Mouse (Mus musculus) heart, adult 2 months (tissue): Measurements from ENCODE around the gene Col8a2. TPM values are rescaled to one million over a fixed set of nuclear protein-coding genes. Genes with fewer than 3 reads are reported as not detected.

Experiments
- DNase-seq, 2 experiments: peaks; one replicate each; pipeline ENCODE4 v3.0.0; 2021
- H3K27ac ChIP-seq: fragments of 200-600 bp; 2 replicates; pipeline ENCODE4 v1.8.1; 2022
- H3K27me3 ChIP-seq: fragments of 200-500 bp; 2 replicates; pipeline ENCODE4 v1.6.1; 2012; ENCODE audit warnings: mild to moderate bottlenecking, low read length, inconsistent platforms, mixed read lengths; ENCODE audit not compliant: control insufficient read depth, insufficient read depth
- H3K36me3 ChIP-seq: fragments of 200-500 bp; 2 replicates; pipeline ENCODE4 v1.6.1; 2012; ENCODE audit warnings: low read length, inconsistent platforms; ENCODE audit not compliant: control insufficient read depth, insufficient read depth
- H3K4me1 ChIP-seq: fragments of 200-500 bp; 2 replicates; pipeline ENCODE4 v1.6.1; 2011; ENCODE audit warnings: low read length; ENCODE audit not compliant: control insufficient read depth, insufficient read depth
- H3K4me3 ChIP-seq: fragments of 200-600 bp; 2 replicates; pipeline ENCODE4 v1.8.1; 2022
- H3K79me2 ChIP-seq: fragments of 200-500 bp; replicated peaks from 2 replicates; pipeline ENCODE4 v1.6.1; 2012; ENCODE audit warnings: mild to moderate bottlenecking, inconsistent platforms, low read length, moderate library complexity, mixed read lengths; ENCODE audit not compliant: control insufficient read depth, insufficient read depth
- H3K9ac ChIP-seq: fragments of 200-500 bp; 2 replicates; pipeline ENCODE4 v1.6.1; 2012; ENCODE audit warnings: low read depth, mild to moderate bottlenecking, control low read depth, inconsistent platforms, low read length, mixed read lengths
- CTCF ChIP-seq: fragments of 200-600 bp; IDR thresholded peaks from 2 replicates; pipeline ENCODE4 v1.8.1; 2022; ENCODE audit warnings: antibody characterized with exemption, mild to moderate bottlenecking, moderate library complexity
- EP300 ChIP-seq: fragments of 200-500 bp; IDR thresholded peaks from 2 replicates; pipeline ENCODE4 v1.6.1; 2011; ENCODE audit warnings: low read depth, low read length, control low read depth; ENCODE audit not compliant: insufficient read depth
- POLR2A ChIP-seq: fragments of 200-500 bp; IDR thresholded peaks from 2 replicates; pipeline ENCODE4 v1.6.1; 2011; ENCODE audit warnings: mild to moderate bottlenecking, low read depth, low read length, control low read depth; ENCODE audit not compliant: insufficient read depth
- WGBS: fragments of 180-500 bp; shearing (Covaris S2); methylation state at CpG from one replicate; pipeline ENCODE4 v1.1.7; 2018; 5-methylcytosine and 5-hydroxymethylcytosine counted together
- intact Hi-C: fragments of 180-260 bp; cut with DNase I; formaldehyde crosslinking; loops from one replicate; pipeline ENCODE4 v1.15.1; 2025
- polyA plus RNA-seq: library from polyadenylated mRNA; depleted of rRNA; stranded (reverse); fragments of >200 nt; gene quantifications from 2 replicates; pipeline ENCODE4 v1.2.3, GENCODE M21; 2012
- total RNA-seq, 2 experiments: library from RNA; stranded (reverse); gene quantifications; 2 replicates each; pipeline ENCODE4 v1.2.3; 2021

The Col8a2 gene
- total and polyA plus RNA-seq, 3 experiments: 0.45 to 0.66 (median 0.57) TPM

DNA sequence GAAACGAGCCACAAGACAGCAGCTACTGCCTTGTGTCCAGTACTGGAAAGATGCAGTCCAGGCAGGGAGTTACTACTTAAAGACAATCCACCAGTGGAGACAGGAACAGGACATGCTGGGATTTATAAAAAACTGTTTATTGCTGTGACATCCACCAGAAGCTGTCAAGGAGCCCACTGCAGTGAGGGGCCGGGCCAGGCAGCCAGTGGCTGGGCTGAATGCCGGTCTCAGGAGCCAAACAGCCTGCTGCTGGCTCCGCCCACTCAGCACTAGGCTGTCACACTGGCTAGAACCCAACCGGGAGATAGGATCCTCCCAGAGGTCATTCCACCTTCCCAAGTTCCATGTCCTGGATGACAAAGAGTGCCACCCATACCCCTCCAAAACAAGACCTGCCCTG is 29.3 kb downstream of the Col8a2 start:
- H3K4me1 ChIP-seq: no peaks in the 10 kb centered on the region
- H3K27ac ChIP-seq: peak overlapping the region; percentile 20; the same call in 1 of the 2 replicates
- H3K4me3 ChIP-seq: no peak overlapping the region
- H3K79me2 ChIP-seq: no peaks in the 10 kb centered on the region; the same call in 1 of the 2 replicates
- H3K36me3 ChIP-seq: no peaks in the 10 kb centered on the region
- DNase-seq: peak in 1 of 2 experiments; percentile 48
- WGBS: 25% methylated on average over 5 of the region's 5 CpGs
- TF ChIP-seq EP300 (no peak), CTCF (no peak), POLR2A (no peak)
- no peak overlapping the region for H3K9ac ChIP-seq
- intact Hi-C loops: no loop called here
- no peaks in the 10 kb centered on the region for H3K27me3 ChIP-seq

DNA sequence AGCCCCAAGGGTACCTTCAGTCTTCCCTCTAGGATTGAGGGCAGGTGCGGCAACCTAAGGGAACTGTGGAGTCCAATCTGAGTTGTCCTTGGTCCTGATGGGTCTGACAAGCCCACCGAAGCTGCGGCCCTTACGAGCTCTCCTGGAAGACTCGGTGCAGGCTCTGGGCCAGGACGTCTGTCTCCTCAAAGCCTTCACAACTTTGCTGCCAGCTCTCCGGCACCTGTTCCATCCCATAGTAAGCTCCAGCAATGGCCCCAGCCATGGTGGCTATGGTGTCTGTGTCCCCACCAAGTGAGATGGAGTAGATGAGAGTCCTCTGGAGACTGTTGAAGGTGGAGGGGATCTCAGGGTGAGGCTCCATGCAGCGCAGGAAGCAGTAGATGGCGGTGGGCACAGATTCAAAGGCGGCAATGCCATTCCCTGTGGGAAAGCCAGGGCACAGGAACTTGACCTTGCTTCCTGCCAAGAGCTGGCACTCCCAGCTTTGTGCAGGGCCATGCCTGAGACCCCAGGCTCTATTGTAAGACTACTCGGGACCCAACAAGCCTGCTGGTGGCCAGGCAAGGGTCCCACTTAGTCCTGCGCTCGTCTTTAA is 29.9 kb downstream of the Col8a2 start:
- WGBS: 88% methylated on average over 13 of the region's 13 CpGs
- TF ChIP-seq CTCF: no peak
- no peak for TF ChIP-seq EP300
- TF ChIP-seq POLR2A: no peak
- Histone ChIP-seq H3K27me3 (no peaks in the 10 kb centered on the region), H3K4me1 (no peaks in the 10 kb centered on the region), H3K36me3 (no peaks in the 10 kb centered on the region), H3K27ac (peak overlapping the region; percentile 20; the same call in 1 of the 2 replicates), H3K9ac (no peak overlapping the region), H3K79me2 (no peaks in the 10 kb centered on the region; the same call in 1 of the 2 replicates), H3K4me3 (no peak overlapping the region)
- no peak for DNase-seq
- intact Hi-C loops: no loop called here

DNA sequence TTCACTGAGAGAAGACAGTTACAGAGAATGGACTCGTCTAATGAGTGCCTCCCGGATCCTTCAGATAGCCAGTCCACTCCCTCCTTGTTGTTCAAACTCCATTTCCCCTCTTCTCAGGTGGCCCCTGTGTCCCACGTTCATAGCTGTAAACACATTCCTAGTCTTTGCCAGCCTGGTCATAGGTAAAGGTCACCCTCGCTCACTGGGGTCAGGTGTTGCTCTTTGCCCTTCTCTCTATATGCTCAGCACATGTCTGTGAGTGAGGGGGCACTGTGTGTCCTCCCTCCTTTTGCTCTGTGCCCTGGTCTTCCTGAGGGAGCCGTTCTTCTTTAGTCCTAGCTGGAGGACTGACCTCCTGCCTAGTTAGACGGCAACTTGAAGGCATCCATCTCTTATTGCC is 33.2 kb downstream of the Col8a2 start:
- 83% methylated on average over 6 of the region's 6 CpGs for WGBS
- Histone ChIP-seq H3K27me3 (no peaks in the 10 kb centered on the region), H3K4me3 (no peak overlapping the region), H3K27ac (no peak overlapping the region), H3K9ac (no peak overlapping the region), H3K36me3 (no peaks in the 10 kb centered on the region), H3K4me1 (no peaks in the 10 kb centered on the region), H3K79me2 (no peaks in the 10 kb centered on the region; the same call in 1 of the 2 replicates)
- DNase-seq: no peak
- TF ChIP-seq EP300 (no peak), POLR2A (no peak)
- intact Hi-C loops: loop anchor here (5.0 kb wide), 1 partner anchor 107 kb away; the partner anchor contains the start of gene Ago3

DNA sequence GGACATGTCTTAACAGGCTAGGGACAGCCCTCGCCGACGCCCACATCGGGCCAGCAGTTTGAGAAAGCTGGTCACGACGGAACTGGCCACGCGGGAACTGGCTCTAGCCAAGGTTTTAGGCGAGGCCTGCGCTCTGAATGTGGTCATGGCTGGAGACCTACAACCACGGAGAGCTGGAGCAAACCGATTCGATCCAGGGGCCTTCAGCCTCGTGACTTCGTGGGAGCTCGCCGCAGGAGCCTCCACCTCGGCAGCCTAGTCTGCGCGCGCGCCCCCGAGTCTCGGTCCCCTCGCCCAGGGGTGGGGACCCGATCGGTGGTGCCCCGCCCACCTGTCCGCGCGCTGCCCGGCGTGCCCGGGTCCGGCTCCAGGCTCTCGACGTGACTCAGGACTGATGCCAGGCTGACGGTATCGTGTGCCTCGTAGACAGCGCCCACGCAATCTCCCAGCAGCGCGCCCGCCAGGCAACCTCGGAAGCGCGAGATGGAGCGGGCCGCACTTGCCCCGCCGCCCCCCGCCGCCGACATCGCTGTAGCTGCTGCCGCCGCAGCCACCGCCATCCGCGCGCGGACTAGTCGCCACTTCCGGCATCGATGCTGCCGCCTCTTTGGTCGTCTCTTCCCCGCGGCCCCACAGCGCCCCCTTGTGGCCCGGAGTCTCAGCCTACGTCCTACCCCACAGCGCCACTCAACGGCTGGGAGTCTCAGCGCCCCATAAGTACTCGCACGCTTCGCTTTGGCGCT is 34.7 kb downstream of the Col8a2 start, which contains the start of gene Adprhl2:
Adprhl2 (minus strand) TSS at position 593 of the 743 bp plus-strand sequence.
- intact Hi-C loops: loop anchor here (5.0 kb wide), 1 partner anchor 106 kb away; the partner anchor contains the start of gene Ago3
- peak within 1 kb of the TSS; percentile 81 for H3K27ac ChIP-seq
- no peaks in the 10 kb centered on the region; the same call in 1 of the 2 replicates for H3K79me2 ChIP-seq
- H3K9ac ChIP-seq: peak within 1 kb of the TSS; percentile 83
- DNase-seq: peak; percentile 96 to 99
- H3K27me3 ChIP-seq: no peaks in the 10 kb centered on the region
- TF ChIP-seq CTCF (peak; percentile 100; the same call in 1 of the 2 replicates), POLR2A (peak; percentile 71), EP300 (peak; percentile 93)
- under 1% methylated on average over 80 of the region's 80 CpGs for WGBS
- peak within 1 kb of the TSS; percentile 91 for H3K4me3 ChIP-seq
- H3K4me1 ChIP-seq: no peaks in the 10 kb centered on the region
- no peaks in the 10 kb centered on the region for H3K36me3 ChIP-seq

DNA sequence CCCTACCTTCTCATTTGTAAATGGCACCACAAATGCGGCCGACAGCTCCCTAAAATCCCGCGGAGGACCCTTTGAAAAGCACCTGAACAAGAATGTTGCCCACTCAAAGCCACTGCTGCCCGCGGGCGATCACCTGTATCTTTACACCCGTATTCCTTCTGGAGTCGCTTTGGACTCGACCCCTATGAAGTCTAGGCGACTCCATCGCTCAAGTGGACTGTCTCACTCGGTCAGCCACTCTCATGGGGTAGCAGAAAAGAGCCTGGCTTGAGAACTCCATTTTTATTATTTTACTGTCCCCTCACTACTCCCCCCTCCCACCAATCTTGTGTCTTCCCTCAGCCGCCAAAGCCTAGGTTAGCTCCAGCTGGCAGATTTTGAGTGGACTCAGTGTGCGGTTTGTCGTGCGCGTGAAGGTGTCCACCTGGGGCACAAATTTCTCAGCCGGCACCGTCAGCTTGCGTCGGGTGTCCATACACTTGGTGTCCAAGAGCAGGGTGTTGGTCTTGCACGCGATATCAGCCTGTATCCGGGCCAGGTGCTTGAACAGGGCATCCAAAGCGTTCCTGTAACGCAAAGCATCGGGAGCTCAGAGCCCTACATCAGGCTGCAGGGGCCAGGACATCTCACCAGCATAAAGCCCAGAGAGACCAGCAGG is 35.4 kb downstream of the Col8a2 start:
- H3K79me2 ChIP-seq: no peaks in the 10 kb centered on the region; the same call in 1 of the 2 replicates
- H3K9ac ChIP-seq: 0 out of 2 replicates have a peak overlapping the region, but pooled peaks have one; percentile 45
- H3K36me3 ChIP-seq: no peaks in the 10 kb centered on the region
- intact Hi-C loops: loop anchor here (5.0 kb wide), 1 partner anchor 105 kb away; the partner anchor contains the start of gene Ago3
- no peaks in the 10 kb centered on the region for H3K27me3 ChIP-seq
- peak overlapping the region; percentile 91 for H3K4me3 ChIP-seq
- 58% methylated on average over 28 of the region's 28 CpGs for WGBS
- no peaks in the 10 kb centered on the region for H3K4me1 ChIP-seq
- no peak for DNase-seq
- H3K27ac ChIP-seq: peak overlapping the region; percentile 81
- TF ChIP-seq CTCF: no peak; the same call in 1 of the 2 replicates
- TF ChIP-seq EP300: no peak
- TF ChIP-seq POLR2A: no peak
